Mouse (Mus musculus) left cerebral cortex, adult 2 months (tissue): Measurements from ENCODE around the gene Gm2897. TPM values are rescaled to one million over a fixed set of nuclear protein-coding genes. Genes with fewer than 3 reads are reported as not detected.
"Not testable (repeated sequence)": the region's sequence is repeated elsewhere in the genome, so short reads cannot be mapped to it uniquely, and the experiment has no call there.

Experiments used
- DNase-seq, 2 experiments: peaks; one replicate each; pipeline ENCODE4 v3.0.0; 2021 to 2022; ENCODE audit warnings: low spot score in 2 of 2, mixed read lengths in 1 of 2; ENCODE audit errors: extremely low spot score in 1 of 2
- H3K27ac ChIP-seq: fragments of 200-600 bp; 2 replicates; pipeline ENCODE4 v1.8.1; 2022
- H3K4me3 ChIP-seq: fragments of 200-600 bp; 2 replicates; pipeline ENCODE4 v1.8.1; 2022
- CTCF ChIP-seq: fragments of 200-600 bp; IDR thresholded peaks from 2 replicates; pipeline ENCODE4 v1.8.1; 2022; ENCODE audit warnings: antibody characterized with exemption, mild to moderate bottlenecking, moderate library complexity
- intact Hi-C: fragments of 180-260 bp; cut with DNase I; formaldehyde crosslinking; loops from one replicate; pipeline ENCODE4 v1.15.1; 2025
- long read RNA-seq, 2 experiments: library from polyadenylated mRNA; stranded (forward); transcript quantifications; one replicate each; pipeline ENCODE4 v2.0.0; 2021; ENCODE audit warnings: borderline mapping rate in 2 of 2
- total RNA-seq, 2 experiments: library from RNA; stranded (reverse); gene quantifications; 2 replicates each; pipeline ENCODE4 v1.2.3; 2021

The Gm2897 gene
- total RNA-seq = under 1 TPM; 0.59 to 0.63 TPM
- long read RNA-seq, experiment 1 = 0 reads
- long read RNA-seq, experiment 2 = 0 reads

DNA sequence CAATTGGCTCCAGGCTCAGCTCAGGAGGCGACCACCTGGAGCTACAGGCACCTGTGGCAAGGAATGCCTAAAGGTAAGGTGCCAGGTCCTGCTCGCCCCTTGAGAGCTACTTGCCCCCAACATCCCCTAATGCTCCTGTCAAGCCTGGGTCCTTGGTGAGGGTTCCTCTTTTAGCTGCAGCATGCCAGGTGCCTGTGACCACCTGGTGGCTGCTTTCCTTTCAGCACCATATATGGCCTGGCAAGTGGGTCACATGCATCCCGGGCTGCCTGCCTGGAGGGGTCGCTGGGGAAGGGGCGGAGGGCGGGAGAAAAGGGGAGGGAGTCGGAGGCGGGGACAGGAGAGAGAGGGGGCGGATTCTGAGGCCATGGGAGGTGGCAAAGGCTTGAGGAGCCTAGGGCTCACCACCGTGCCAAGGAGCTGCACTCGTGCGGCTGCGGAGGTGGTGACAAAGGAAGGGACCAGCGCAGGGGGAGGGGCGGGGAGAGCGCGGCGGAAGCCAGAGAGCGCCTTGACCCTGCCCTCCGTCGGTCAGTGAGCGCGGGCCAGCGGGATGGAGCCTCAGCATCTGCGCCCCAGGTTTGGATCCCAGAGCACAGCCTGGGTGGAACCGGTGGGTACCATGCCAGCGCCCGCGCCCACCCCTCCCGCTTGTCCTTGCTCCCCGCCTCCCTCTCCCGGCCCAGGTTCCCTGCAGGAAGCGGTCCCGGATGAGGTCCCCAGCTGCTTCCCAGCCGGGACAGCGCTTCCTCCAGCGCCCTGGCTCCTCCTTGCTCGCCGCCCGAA lies at the start of gene Gm2897:
Gene Gm2897, plus strand, starts transcription at position 559 of the 786 bp plus-strand sequence.
- H3K27ac ChIP-seq, intact Hi-C loops: not testable (repeated sequence)
- H3K4me3 ChIP-seq = peak within 1 kb of the TSS; percentile 39
- DNase-seq = peak in 1 of 2 experiments; percentile 10

DNA sequence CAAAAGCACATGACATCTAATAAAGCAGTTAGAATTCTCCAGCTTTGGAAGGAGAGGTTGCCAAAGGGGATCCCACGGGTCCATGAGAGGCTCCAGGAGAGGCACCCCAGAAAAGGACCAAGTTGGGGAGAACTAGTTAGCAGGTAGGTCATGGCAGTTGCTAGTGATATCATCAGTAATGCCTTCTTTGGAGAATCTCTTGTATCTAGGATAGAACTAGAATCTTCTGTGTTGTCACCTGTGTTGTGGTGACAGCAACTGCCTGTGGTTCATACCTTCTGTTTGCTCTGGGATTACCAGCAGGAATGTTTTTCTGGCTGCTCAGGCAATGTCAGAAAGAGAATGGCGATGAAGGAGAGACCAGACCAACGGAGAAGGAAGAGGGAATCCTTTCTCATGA lies 19.4 kb upstream of the Gm2897 start, which contains the start of gene Gm2888:
Gene Gm2888, plus strand, starts transcription at position 301 of the 400 bp plus-strand sequence.
- H3K27ac ChIP-seq, DNase-seq, H3K4me3 ChIP-seq, intact Hi-C loops: not testable (repeated sequence)

DNA sequence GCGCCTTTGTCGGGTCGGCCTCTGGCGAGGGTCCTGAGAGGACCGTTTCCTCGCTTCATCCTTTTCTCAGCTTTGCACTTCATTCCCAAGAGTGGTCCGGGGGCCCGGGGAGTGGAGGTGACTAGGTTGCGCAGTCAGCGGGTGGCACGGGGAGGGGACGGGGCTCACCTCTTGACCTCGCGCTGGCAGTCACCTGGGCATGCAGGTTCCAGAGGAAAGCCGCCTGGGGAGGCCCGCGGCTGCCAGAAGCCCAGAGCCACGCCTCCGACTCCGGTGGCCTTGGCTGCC lies 372 bp downstream of the Gm2897 start:
- peak overlapping the region; percentile 39 for H3K4me3 ChIP-seq
- peak in 1 of 2 experiments; percentile 10 for DNase-seq
- intact Hi-C loops, H3K27ac ChIP-seq: not testable (repeated sequence)

GRCm38 (mm10) chr14:3050087-3050486 lies 1.0 kb downstream of the Gm2897 start:
- TF ChIP-seq CTCF = peak; percentile 40
- H3K4me3 ChIP-seq, H3K27ac ChIP-seq, intact Hi-C loops: not testable (repeated sequence)
- DNase-seq = peak in 1 of 2 experiments; percentile 10

DNA sequence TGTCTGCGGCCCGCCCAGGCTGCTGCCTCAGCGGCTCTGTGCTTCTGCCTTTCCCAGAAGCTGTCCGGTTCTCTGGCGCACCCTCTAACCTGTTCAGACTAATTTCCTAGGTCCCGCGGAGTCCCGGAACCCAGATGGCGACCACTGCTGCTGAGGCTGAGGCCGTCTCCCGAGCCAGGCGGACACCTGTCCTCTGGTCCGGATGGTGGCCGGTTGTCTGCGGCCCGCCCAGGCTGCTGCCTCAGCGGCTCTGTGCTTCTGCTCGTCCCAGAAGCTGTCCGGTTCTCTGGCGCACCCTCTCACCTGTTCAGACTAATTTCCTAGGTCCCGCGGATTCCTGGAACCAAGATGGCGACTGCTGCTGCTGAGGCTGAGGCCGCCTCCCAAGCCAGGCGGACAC lies 67.0 kb downstream of the Gm2897 start:
- H3K27ac ChIP-seq, intact Hi-C loops, H3K4me3 ChIP-seq: not testable (repeated sequence)
- DNase-seq = peak; percentile 11 to 36

Other genes starting within 250 kb of the Gm2897 start
- not detected for gene Gm2888, start 19.3 kb upstream of the Gm2897 start, total RNA-seq
- gene Gm10340, start 84.7 kb downstream of the Gm2897 start, total RNA-seq = not detected
- not detected for gene Gm5795, start 139.0 kb downstream of the Gm2897 start, total RNA-seq
- 1 to 10 TPM; 4.7 to 5.8 TPM for gene D830030K20Rik, start 159.2 kb downstream of the Gm2897 start, total RNA-seq